Mouse (Mus musculus) neural tube, embryonic 15.5 days (tissue): Measurements from ENCODE around the gene Dop1b. TPM values are rescaled to one million over a fixed set of nuclear protein-coding genes. Genes with fewer than 3 reads are reported as not detected.
A peak's percentile ranks its signal among the peaks of the same experiment; 100 is the strongest.
"Not testable (repeated sequence)": the region's sequence is repeated elsewhere in the genome, so short reads cannot be mapped to it uniquely, and the experiment has no call there.

ENCODE experiments used
- ATAC-seq: fragments of 200-750 bp; cut with Nextera tagmentation; 2 replicates; pipeline ENCODE4 v1.8.0; 2017; ENCODE audit warnings: mild to moderate bottlenecking, moderate TSS enrichment, moderate library complexity; ENCODE audit not compliant: low FRiP score
- H3K27ac ChIP-seq: fragments of 300-500 bp; sonication (generic); replicated peaks from 2 replicates; pipeline ENCODE4 v1.5.1; 2015; ENCODE audit warnings: mild to moderate bottlenecking, inconsistent platforms
- H3K27me3 ChIP-seq: fragments of 300-500 bp; sonication (generic); replicated peaks from 2 replicates; pipeline ENCODE4 v1.6.1; 2015; ENCODE audit warnings: inconsistent platforms
- H3K36me3 ChIP-seq: fragments of 300-500 bp; sonication (generic); 2 replicates; pipeline ENCODE4 v1.6.1; 2015; ENCODE audit warnings: inconsistent platforms
- H3K4me1 ChIP-seq: fragments of 300-500 bp; sonication (generic); 2 replicates; pipeline ENCODE4 v1.6.1; 2015; ENCODE audit warnings: inconsistent platforms
- H3K4me2 ChIP-seq: fragments of 300-500 bp; sonication (generic); 2 replicates; pipeline ENCODE4 v1.6.1; 2015; ENCODE audit warnings: inconsistent platforms, mild to moderate bottlenecking, moderate library complexity
- H3K4me3 ChIP-seq: fragments of 300-500 bp; sonication (generic); replicated peaks from 2 replicates; pipeline ENCODE4 v1.5.1; 2015; ENCODE audit warnings: mild to moderate bottlenecking, inconsistent platforms
- H3K9ac ChIP-seq: fragments of 300-500 bp; sonication (generic); replicated peaks from 2 replicates; pipeline ENCODE4 v1.6.1; 2015; ENCODE audit warnings: mild to moderate bottlenecking, inconsistent platforms
- H3K9me3 ChIP-seq: fragments of 300-500 bp; sonication (generic); replicated peaks from 2 replicates; pipeline ENCODE4 v1.6.1; 2016; ENCODE audit warnings: inconsistent platforms
- WGBS: fragments of 180-500 bp; shearing (Covaris S2); methylation state at CpG from one replicate; pipeline ENCODE4 v1.1.7; 2015; ENCODE audit warnings: mixed read lengths; 5-methylcytosine and 5-hydroxymethylcytosine counted together
- polyA plus RNA-seq: library from polyadenylated mRNA; unstranded; fragments of >200 nt; fragmentation: Nextera tagmentation; extraction: Ambion mirVana; gene quantifications from 2 replicates; pipeline ENCODE4 v1.2.1, GENCODE M21; 2015

Gene Dop1b
- polyA plus RNA-seq, result 33.4 and 38.3 TPM in 2 replicates

GRCm38 (mm10) chr16:93711411-93712188, at the start of gene Dop1b:
TSS of gene Dop1b (plus strand) at chr16:93711904.
- peak; percentile 92 for ATAC-seq
- no peaks in the 10 kb centered on the region for H3K9me3 ChIP-seq
- peaks cover 13% of the 10 kb centered on the region for H3K27me3 ChIP-seq
- peaks cover 5% of the 10 kb centered on the region; the same call in 1 of the 2 replicates for H3K36me3 ChIP-seq
- peak within 1 kb of the TSS; percentile 88 for H3K27ac ChIP-seq
- peak within 1 kb of the TSS; percentile 74 for H3K9ac ChIP-seq
- peak within 1 kb of the TSS; percentile 65 for H3K4me3 ChIP-seq
- H3K4me1 ChIP-seq, result peaks cover 24% of the 10 kb centered on the region
- peak within 1 kb of the TSS; percentile 65 for H3K4me2 ChIP-seq
- WGBS, result under 1% methylated on average over 72 of the region's 77 CpGs

- Histone ChIP-seq H3K9me3 (peaks cover 15% of the 10 kb centered on the region; the same call in 1 of the 2 replicates), H3K36me3 (no peaks in the 10 kb centered on the region), H3K27me3 (no peaks in the 10 kb centered on the region), H3K9ac (no peak overlapping the region), H3K4me2 (no peak overlapping the region), H3K4me3 (no peak overlapping the region), H3K4me1 (no peaks in the 10 kb centered on the region), H3K27ac (no peak overlapping the region)
- ATAC-seq, result no peak
These were observed 43.7 kb upstream of the Dop1b start for GRCm38 (mm10) chr16:93667976-93668375.

- no peak overlapping the region for H3K27ac ChIP-seq
- H3K36me3 ChIP-seq, result no peaks in the 10 kb centered on the region
- no peak overlapping the region for H3K4me3 ChIP-seq
- H3K9ac ChIP-seq, result no peak overlapping the region
- H3K9me3 ChIP-seq, result peaks cover 9% of the 10 kb centered on the region; the same call in 1 of the 2 replicates
- H3K4me2 ChIP-seq, result no peak overlapping the region
- no peaks in the 10 kb centered on the region for H3K4me1 ChIP-seq
- H3K27me3 ChIP-seq, result no peaks in the 10 kb centered on the region
- ATAC-seq, result no peak
These were observed 42.2 kb upstream of the Dop1b start for GRCm38 (mm10) chr16:93669521-93669920.

- H3K4me2 ChIP-seq, H3K9ac ChIP-seq, H3K27ac ChIP-seq, H3K9me3 ChIP-seq, H3K36me3 ChIP-seq, H3K4me1 ChIP-seq, H3K4me3 ChIP-seq, H3K27me3 ChIP-seq, ATAC-seq: not testable (repeated sequence)
- WGBS, result 44% methylated on average over 4 of the region's 4 CpGs
These were observed 41.2 kb upstream of the Dop1b start for GRCm38 (mm10) chr16:93670466-93670865.

- no peaks in the 10 kb centered on the region for H3K4me1 ChIP-seq
- no peak for ATAC-seq
- H3K9ac ChIP-seq, result no peak overlapping the region
- no peak overlapping the region for H3K4me3 ChIP-seq
- no peaks in the 10 kb centered on the region for H3K27me3 ChIP-seq
- H3K4me2 ChIP-seq, result no peak overlapping the region
- peaks cover 9% of the 10 kb centered on the region; the same call in 1 of the 2 replicates for H3K9me3 ChIP-seq
- no peak overlapping the region for H3K27ac ChIP-seq
- H3K36me3 ChIP-seq, result no peaks in the 10 kb centered on the region
- WGBS, result 90% methylated on average over 5 of the region's 5 CpGs
These were observed 40.6 kb upstream of the Dop1b start for GRCm38 (mm10) chr16:93671064-93671463.

GRCm38 (mm10) chr16:93676376-93676775, 35.3 kb upstream of the Dop1b start:
- no peak for ATAC-seq
- H3K4me2 ChIP-seq, result no peak overlapping the region
- 87% methylated on average over 5 of the region's 5 CpGs for WGBS
- H3K36me3 ChIP-seq, result no peaks in the 10 kb centered on the region
- no peak overlapping the region for H3K4me3 ChIP-seq
- H3K9me3 ChIP-seq, result no peaks in the 10 kb centered on the region
- H3K27me3 ChIP-seq, result peaks cover 21% of the 10 kb centered on the region
- H3K4me1 ChIP-seq, result no peaks in the 10 kb centered on the region
- no peak overlapping the region for H3K27ac ChIP-seq
- no peak overlapping the region for H3K9ac ChIP-seq

GRCm38 (mm10) chr16:93678206-93678605, 33.5 kb upstream of the Dop1b start:
- H3K4me3 ChIP-seq, result no peak overlapping the region
- H3K4me2 ChIP-seq, result no peak overlapping the region
- no peak overlapping the region for H3K27ac ChIP-seq
- no peaks in the 10 kb centered on the region for H3K9me3 ChIP-seq
- no peaks in the 10 kb centered on the region for H3K36me3 ChIP-seq
- H3K27me3 ChIP-seq, result peaks cover 39% of the 10 kb centered on the region
- WGBS, result 86% methylated on average over 4 of the region's 4 CpGs
- ATAC-seq, result no peak
- no peak overlapping the region for H3K9ac ChIP-seq
- H3K4me1 ChIP-seq, result peaks cover 10% of the 10 kb centered on the region

GRCm38 (mm10) chr16:93679165-93679564, 32.5 kb upstream of the Dop1b start:
- Histone ChIP-seq H3K36me3 (no peaks in the 10 kb centered on the region), H3K9me3 (no peaks in the 10 kb centered on the region), H3K4me3 (no peak overlapping the region), H3K4me2 (no peak overlapping the region), H3K4me1 (peaks cover 20% of the 10 kb centered on the region), H3K27me3 (peaks cover 49% of the 10 kb centered on the region), H3K27ac (no peak overlapping the region), H3K9ac (no peak overlapping the region)
- 62% methylated on average over 9 of the region's 9 CpGs for WGBS
- no peak for ATAC-seq

GRCm38 (mm10) chr16:93682156-93682688, 29.5 kb upstream of the Dop1b start:
- peak overlapping the region; percentile 85 for H3K4me2 ChIP-seq
- peak overlapping the region; percentile 43 for H3K4me3 ChIP-seq
- H3K36me3 ChIP-seq, result no peaks in the 10 kb centered on the region
- H3K4me1 ChIP-seq, result peaks cover 23% of the 10 kb centered on the region
- H3K9ac ChIP-seq, result no peak overlapping the region
- H3K9me3 ChIP-seq, result no peaks in the 10 kb centered on the region
- peaks cover 60% of the 10 kb centered on the region for H3K27me3 ChIP-seq
- WGBS, result 21% methylated on average over 13 of the region's 13 CpGs
- no peak overlapping the region for H3K27ac ChIP-seq
- no peak for ATAC-seq

- H3K4me1 ChIP-seq, result peaks cover 23% of the 10 kb centered on the region
- H3K9me3 ChIP-seq, result no peaks in the 10 kb centered on the region
- H3K9ac ChIP-seq, result peak within 1 kb of the TSS; percentile 37
- H3K27ac ChIP-seq, result no peak within 1 kb of the TSS
- peaks cover 60% of the 10 kb centered on the region for H3K27me3 ChIP-seq
- WGBS, result under 1% methylated on average over 63 of the region's 63 CpGs
- peak within 1 kb of the TSS; percentile 85 for H3K4me2 ChIP-seq
- H3K36me3 ChIP-seq, result no peaks in the 10 kb centered on the region
- peak; percentile 59; the same call in 1 of the 2 replicates for ATAC-seq
- peak within 1 kb of the TSS; percentile 43 for H3K4me3 ChIP-seq
These were observed 28.8 kb upstream of the Dop1b start, which contains the start of gene Cbr3 for GRCm38 (mm10) chr16:93682689-93683507. TSS of gene Cbr3 (plus strand) at chr16:93683215.

- Histone ChIP-seq H3K9ac (peak overlapping the region; percentile 37), H3K4me2 (peak overlapping the region; percentile 85), H3K4me1 (peaks cover 23% of the 10 kb centered on the region), H3K9me3 (no peaks in the 10 kb centered on the region), H3K4me3 (peak overlapping the region; percentile 43), H3K27ac (no peak overlapping the region), H3K27me3 (peaks cover 58% of the 10 kb centered on the region), H3K36me3 (no peaks in the 10 kb centered on the region)
- no peak for ATAC-seq
- 1% methylated on average over 53 of the region's 53 CpGs for WGBS
These were observed 28.0 kb upstream of the Dop1b start for GRCm38 (mm10) chr16:93683508-93684236.
